Mouse (Mus musculus) gastrocnemius, postnatal 10 days (tissue): ENCODE measurements at regions not wholly inside any gene's neighbourhood (a gene's known extent, or its start where the extent isn't known, plus 50 kb on each side); places are given as distances from the start of the nearest gene placed in this dataset.
"Not testable (repeated sequence)": the region's sequence is repeated elsewhere in the genome, so short reads cannot be mapped to it uniquely, and the experiment has no call there.

Experiments
- DNase-seq: peaks from one replicate; pipeline ENCODE4 v3.0.0; 2021; ENCODE audit warnings: mixed read lengths

DNA sequence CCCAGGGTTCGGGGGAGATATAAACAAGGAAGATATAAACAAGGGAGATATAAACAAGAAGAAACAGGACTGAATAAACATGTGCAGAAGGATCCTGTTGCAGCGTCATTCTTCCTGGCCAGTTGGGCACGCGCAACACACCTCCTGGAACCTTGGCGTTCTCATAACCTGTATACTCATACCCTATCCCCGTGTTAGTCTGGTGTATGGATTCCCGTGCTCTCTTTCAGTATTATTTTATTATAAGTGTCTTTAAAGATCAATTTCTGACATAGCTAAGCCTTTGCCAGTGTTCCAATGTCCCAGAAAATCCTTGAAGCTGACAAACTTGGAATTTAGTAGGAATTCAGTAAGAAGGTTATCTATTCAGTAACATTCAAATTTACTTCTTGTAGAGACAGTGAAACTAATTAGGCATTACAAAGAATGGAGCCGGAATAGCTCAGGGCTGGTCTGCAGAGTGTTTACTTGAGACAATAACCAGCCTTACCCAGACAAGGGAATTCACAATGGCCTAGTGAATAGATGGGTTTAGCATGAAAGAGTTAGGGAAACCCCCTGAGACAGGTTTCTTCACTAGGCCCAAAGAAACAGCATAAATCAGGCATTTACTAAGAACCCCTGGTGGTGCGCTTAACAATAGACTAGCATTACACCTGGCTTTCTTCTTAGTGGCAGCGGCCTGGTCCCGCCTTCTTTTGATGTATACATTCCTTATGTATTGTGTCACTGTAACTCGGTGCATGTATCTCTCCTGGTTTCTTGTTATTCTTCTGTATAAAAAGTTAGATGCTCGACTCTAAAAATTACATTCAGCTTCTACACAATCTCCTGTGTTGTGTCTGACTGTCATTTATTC lies 458.4 kb downstream of the Epm2a start:
- not testable (repeated sequence) for DNase-seq

DNA sequence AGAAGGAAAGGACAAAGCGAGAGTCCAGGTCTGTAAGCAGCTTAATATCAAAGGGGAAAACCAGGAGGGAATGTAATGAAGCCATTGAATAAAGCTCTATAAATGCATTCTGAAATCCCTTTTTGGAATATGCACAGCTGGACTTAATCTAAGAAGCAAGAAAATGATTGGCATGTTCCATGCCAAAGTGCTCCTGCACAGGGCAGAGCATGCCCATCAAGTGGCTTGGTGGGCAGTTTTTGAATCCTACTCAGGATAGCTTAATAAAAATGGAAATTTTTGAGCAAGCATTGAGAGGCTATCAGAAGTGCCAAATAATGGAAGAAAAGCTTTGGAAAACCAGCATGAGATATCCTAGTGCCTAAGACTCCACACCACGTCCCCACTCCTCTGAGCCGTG lies 466.1 kb downstream of the Epm2a start:
- no peak for DNase-seq

DNA sequence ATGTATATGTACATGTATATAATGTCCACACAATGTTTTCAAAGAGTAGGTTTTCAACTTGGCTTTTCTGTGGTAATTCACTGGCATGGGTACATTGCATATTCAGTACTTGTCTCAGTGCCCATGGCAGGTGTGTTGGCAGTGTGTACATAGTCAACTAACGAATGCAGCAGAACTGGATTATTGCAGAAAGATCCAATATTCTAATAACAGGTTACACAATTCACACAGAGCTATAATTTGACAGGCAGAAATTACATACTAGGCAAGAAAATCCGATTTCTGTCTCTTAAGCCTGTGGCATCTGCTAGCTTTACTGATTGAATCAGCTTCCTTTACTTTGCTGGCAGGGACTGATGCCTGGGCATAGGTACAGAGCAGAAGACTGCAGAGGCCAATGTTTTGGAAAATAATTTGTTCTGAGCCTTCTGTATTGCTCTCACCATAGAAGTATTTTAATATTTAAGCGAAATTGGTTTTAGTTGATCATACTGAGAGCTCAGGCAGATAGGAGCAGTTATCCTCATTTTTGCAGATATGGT lies 479.3 kb downstream of the Epm2a start:
- no peak for DNase-seq

DNA sequence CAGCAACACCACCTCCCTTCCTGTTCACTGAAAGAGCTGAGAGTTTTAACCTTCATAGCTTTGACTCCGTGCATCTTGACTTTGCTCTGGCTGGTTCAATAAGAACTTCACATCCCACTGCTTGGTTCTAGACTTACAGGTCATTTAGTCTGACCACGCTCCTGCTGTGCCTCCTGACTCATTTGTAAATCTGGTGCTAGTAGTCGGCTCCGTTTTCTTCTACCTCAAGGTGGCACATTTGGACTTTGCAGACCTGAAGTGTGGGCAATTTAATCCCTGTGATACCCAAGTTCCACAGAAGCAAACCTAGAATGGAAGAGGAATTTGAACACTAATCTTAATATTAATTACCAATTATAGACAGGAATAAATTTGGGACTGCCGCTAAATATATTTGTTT lies 497.9 kb downstream of the Epm2a start:
- no peak for DNase-seq

DNA sequence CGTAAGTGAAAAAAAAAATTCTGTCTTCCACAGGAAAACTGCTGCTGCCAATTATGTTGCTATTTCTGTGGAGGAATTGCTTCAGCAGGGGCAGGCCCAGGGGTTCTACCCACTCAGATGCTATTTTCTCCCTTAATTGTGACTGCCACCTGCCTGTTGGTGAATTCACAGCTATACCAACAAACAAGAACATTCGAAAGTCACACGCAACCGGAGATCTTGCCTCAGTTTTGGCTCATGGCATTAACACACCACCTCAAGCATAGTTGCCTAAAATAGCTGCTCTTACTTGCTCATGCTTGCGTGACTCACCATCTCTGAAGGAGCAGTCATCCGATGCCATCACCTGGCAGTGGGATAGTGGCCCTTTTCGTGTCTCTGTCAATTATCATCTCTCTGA lies 498.3 kb downstream of the Epm2a start:
- DNase-seq: no peak

DNA sequence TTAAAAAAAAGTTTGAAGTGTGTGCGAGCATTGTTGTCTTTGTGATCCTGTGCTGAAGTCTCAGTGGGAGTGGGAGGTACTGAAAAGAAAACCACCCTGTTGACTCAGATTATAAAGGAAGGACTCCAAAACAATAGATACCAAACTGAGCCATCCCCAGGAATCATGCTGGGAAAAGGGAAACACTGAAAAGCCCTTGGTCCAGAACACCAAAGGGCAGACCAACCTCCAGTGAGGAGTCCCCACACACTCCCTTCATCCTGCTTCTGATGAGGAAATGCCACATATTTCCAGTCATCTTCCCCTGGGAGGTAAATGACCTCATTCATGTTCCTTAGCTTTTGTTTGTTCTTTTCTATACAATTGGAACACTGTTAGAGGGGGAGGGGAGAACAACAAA lies 502.9 kb downstream of the Epm2a start:
- no peak for DNase-seq

DNA sequence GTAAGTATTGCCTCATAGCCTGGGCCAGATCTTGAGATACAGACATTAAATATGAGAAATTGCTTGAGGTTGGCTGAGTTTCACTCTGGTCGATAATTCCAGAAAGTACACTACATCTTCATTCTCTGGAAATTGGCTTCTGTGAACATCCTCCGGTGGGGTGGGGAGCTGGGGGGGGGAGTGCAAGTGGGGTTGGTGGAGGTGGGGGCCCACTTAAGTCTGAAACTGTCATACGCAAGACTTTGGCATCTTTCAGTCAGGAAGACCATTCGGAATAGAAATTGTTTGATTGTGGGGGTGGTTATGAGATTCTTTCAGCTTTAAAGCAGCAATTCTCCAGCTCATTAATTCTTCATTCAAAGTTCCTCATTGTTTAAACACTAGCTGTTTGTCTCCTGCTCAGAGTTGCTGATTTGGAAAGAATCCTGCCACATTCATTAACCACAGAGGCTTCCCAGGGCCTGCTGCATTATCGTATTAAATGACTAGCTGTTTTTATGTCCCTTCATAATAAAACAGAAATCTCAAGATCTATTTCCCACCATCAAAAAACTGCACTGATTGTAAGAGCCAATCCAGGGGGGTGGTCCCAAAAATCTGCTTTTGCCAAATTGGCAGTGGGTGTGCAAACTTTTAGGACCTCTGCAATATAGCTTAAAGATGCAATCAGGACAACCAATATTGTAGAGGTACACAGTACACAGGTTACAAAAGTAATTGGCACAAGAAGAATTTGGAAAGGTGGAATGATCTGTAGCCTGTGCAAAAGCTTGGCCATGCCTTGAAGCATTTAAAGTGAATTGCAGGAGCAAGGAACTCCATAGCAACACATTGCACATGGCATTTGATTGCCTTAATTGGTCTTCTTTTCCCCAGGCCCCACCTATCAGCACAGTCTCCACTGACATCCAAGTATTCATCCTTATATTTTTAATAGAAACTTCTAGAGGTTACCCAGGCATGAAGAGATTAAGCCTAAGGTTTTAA lies 532.2 kb downstream of the Epm2a start:
- DNase-seq: no peak

DNA sequence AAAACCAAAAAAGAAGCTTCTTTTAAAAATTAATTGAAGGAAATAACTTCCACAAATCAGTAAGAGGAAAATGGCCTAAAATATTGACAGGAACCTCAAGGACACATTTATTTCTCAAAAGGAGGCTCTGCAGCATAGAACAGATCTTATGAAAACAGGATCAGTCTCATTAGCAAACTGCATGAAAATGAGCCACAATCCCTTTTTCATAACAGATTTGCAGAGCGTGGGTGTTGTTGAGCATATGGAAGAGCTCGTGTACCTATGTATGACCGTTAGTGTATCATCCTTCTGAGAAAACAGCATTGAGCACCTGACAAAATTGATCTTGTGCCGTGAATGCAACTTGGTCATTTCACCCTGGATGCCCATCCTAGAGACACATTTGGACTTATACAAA lies 543.0 kb downstream of the Epm2a start:
- no peak for DNase-seq

DNA sequence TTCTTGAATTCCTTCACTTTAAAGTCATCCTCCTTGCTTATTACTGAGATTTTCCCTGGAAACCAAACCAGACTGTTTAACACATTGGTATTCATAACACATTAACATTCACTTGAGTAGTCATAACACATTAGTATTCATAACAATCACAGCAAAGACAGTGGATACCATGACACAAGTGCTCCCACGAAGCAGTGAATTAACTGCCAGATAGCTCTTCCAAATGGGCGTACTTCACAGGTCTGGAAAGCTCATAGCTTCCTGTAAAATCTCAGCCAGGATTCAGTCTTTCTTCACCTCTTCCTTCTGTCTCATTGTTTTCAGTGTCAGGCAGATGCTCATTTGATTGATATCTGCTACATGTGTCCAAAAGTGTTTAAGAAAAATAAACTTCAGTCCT lies 545.7 kb downstream of the Epm2a start:
- DNase-seq: no peak

DNA sequence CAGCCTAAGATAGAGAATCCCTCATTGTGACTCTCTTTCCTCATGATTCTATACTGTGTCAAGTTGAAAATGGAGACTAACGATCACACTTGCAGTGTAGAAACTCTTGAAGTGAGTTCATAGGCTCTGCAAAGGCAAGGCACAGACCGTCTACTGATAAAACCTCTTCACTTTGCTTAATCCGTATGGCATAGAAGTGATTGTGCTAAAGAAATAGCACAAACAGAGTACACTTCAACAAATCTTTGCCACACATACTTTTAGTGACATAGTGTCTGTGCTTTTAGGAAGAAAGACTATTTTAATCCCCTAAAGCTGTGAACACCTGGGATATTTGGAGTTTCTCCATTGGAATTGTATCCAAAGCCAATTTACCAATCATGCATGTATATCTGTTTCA lies 578.9 kb downstream of the Epm2a start:
- no peak for DNase-seq

DNA sequence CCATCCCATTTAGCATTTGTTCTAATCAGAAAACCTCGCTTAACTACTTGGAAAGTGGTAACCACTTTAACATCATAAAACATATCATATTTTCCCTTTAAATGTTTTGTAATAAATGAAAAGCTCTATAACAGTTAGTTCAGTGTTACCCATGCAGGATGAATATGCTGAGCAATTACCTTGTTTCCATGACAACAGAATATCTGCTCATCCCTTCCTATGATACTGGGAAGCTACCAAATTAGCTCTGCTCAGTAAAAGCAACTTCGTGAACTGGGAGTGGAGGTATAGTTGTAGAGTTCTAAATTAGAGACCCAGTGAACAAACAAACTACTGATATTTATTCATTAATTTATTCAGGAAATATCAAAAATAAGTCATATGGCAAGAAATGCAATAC lies 595.0 kb downstream of the Epm2a start:
- DNase-seq: no peak

DNA sequence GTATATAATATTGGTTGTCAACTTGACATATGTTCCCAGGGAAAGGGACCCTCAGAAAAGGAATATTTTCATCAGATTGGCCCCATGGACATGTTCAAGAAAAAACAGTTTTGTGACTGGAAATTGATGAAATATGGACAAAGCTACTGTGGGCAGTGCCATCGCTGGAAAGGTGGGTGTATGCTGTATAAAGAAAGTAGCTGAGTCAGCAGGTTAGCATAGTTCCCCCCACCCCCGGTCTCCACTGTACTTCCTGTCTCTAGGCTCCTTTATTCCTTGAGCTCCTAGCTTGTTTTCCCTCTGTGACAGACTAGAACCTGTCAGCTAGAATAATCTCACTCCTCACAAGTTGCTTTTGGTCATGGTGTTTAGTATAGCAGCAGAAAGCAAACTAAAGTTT lies 599.6 kb downstream of the Epm2a start:
- DNase-seq: no peak

DNA sequence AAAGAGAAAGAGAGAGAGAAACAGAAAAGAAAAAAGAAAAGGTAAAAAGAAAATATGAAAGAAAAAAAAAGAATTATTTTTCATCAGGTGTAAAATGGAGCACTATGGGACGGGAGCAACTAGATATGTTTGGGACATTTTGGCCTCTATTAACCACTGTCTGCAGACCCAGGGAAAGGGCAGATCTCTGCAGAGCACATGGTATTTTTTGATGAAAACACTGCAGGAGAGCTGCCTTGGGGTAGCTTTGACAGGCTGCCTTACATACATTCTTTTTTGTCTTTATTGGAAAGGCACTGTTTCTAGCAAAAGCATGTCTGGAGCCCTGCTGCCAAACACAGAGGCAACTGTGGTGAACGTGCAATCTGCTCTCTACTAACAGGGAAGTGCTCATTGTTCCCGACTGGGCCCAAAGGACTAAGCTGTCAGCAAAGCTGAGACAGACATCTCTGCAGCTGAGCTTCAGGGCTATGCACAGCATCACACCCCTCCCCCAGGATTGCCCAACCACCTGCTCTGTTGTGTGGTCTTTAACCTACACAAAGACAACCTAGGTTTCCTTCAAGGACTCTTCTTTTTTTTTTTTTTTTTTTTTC lies 617.2 kb downstream of the Epm2a start:
- no peak for DNase-seq

DNA sequence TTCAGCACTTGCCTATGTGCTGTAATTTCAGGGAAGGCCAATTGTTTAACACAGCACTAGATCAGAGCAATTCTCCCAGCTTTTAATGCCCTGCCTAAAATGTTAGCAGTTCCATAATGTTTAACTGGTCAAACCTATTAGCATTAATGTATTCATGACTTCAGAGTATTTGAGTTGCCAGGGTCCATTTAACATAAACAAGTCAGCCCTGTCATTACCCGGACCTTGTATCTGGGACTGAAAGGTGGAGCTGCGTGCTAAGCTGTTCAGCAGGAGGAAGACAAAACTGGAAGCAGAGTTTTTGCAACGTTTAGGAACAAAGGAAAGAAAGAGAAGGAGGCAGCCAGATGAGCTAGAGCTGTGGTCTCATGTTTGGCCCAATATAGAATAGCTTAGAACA lies 661.8 kb downstream of the Epm2a start:
- no peak for DNase-seq

DNA sequence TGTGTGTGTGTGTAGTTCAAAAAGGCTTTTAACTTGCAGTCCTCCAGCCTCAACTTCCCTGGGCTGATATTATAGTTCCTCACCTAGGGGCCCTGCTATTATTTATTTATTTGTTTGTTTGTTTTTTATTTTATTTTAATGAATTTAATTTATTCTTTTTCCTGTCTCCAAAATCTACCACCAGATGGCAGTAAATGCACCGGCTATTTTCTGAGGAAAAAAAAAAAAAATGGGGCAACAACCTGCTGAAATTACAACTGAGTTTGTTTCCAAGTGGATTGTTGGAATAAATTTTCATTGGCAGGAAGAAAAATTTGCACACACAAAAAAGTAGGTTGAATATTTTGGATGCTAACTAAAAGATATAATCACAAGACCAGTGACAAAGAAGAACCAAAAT lies 662.7 kb downstream of the Epm2a start:
- DNase-seq: no peak

DNA sequence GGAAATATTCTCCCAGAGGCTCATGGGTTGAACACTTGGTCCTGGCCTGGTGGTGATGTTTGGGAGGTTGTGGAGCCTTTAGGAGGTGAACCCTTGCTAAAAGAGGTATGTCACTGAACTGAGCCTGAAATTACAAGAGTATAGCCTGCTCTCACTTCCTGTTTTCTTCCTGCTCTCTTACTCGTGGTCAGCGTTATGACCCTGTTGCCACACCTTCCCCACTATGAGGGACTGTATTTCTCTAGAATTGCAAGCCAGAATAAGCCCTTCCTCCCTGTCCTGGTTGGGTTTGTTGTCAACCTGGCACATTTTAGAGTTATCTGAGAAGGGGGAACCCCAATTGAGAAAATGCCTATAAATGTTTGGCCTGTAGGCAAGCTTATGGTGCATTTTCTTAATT lies 674.1 kb downstream of the Epm2a start:
- DNase-seq: no peak

DNA sequence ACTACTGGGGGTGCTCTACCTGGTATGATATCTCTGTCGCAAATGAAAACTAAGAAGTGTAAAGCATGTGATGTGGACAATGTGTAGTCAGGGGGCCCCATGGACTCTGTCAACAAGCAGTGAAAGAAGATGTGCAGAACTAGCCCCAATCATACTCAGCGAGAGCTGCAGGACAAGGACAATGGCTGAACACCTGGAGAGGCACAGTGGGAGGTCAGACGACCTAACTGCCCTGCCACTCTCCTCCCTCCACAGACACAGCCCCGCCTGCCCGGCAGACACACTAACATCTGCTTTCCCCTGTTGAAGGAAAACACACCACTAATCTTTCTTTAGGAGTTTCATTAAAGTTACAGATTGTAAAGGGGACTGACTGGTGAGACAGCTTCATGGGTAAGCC lies 675.1 kb downstream of the Epm2a start:
- no peak for DNase-seq

DNA sequence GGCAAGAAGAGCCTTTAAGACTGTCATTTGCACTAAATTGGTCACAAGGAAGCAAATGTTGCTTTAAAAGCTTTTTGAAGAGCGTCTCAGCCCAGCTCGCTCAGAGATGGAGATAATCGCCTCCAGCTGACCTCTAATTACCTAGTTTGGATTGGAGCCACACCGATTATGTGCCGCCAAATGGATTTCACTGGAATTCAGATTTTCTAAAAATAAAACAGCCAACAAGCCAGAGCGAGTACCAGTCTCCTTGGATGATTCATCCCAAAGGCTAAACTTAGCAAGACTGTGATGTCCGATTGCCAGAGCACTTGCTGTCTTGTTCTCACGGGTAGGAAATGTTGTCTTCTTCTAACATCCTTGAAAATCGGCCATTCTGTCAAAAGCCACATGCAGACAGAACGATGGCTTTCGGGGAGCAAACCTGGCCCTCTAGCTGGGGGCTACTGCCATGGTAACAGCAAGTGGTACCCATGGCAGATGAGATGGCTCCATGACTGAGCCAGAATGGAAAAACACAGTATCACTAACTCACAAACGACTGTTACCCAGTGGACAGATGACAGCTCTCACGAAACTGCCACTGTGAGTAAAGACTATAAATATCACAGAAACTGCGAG lies 676.1 kb downstream of the Epm2a start:
- DNase-seq: peak; percentile 6

DNA sequence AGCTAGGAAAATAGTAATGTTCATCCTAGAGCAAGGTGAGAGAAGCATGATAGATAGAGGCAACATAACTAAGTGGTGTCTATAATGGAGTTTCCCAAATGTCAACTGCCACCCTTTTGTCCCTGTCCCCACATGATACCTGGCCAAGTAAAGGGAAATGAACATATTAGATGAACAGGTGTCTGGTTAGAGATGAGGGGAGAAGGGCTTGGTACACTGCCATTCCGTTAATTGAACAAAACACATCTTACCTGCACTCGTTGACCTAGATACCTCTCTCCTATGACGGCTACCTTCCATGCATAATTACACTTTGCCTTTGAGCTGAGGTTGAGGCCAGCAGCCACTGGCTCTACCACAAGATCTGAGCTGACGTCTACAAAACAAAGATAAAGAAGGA lies 677.4 kb downstream of the Epm2a start:
- no peak for DNase-seq

DNA sequence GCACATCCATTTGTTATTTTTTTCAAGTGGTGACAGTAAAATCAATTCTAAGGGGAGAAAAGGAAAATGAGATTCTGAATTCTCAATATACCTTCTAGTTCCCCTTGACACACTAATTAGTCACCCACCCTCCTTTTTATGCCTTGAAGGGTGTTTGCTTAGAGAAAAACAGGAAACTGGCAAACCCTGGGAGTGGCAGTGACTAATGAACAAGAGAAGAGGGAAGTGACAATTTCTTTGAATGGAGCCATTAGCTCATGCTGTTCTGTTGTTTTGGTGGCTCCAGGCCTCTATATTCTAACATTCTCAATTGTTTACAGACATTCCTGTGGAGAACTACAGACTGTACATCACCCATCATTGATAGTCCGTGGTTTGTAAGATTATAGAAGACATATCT lies 692.0 kb downstream of the Epm2a start:
- no peak for DNase-seq

DNA sequence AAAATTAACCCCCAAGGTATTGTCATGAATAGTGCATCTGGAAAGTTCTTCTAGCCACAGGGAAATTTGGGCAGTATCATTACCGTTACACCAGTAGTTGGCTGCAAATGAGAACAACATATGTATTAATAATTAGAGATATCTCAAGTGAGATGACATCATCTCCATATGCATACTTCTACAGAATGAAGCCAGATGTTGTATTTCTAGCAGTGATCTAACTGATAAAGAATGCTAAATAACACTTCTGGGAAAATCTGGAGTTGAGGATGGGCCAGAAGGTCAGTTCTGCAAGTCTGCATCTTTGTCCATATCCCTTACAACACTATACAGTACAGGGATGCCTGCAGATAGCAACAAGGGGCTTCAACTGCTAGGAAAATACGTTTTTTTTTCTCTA lies 702.7 kb downstream of the Epm2a start:
- DNase-seq: no peak

DNA sequence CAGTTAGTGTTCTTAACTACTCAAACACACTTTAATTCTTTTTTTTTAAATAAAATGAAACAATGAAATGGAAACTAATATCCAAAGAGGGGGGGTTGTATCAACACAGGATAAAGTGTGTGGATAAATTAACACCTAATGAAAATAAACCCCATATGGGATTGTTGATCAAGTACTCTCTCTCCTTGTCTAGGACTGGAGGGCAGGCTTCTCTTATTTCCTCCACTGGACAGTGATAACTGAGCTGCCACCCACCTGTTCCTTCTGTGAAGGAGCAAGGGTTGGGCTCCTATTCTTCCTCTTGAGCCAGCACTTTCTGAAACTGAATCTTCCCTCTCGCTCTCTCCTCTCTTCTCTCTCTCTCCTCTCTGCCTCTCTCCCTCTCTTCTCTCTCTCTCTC lies 716.5 kb downstream of the Epm2a start:
- no peak for DNase-seq
